Mouse (Mus musculus) Patski (cell line): ENCODE data around the gene Agl. TPM values are rescaled to one million over a fixed set of nuclear protein-coding genes. Genes with fewer than 3 reads are reported as not detected.
A peak's percentile ranks its signal among the peaks of the same experiment; 100 is the strongest.

ENCODE experiments used
- ATAC-seq: fragments of 100-300 bp; one replicate; pipeline ENCODE4 v1.8.0; 2021
- CTCF ChIA-PET: fragments of 350-600 bp; sonication (Branson Sonifier 250); formaldehyde crosslinking; loops from one replicate; lab custom pipeline; 2022; ENCODE audit warnings: inconsistent platforms; lab: Charles Lee
- POLR2A ChIA-PET: fragments of 350-600 bp; sonication (Branson Sonifier 250); formaldehyde crosslinking; loops from one replicate; lab custom pipeline; 2022; ENCODE audit warnings: antibody characterized with exemption, inconsistent platforms; lab: Charles Lee
- DNase-seq: peaks from one replicate; pipeline ENCODE4 v3.0.0-alpha.2; 2011; ENCODE audit warnings: low read depth, low spot score
- H3K27me3 ChIP-seq: fragments of 371-371 bp; one replicate; pipeline ENCODE4 v1.5.1; 2021
- CTCF ChIP-seq: fragments of 100-300 bp; IDR thresholded peaks from one replicate; pipeline ENCODE4 v1.5.1; 2021
- in situ Hi-C: fragments of 300-500 bp; cut with MboI; formaldehyde crosslinking; loops from 3 replicates; pipeline ENCODE4 v1.11.1; 2018; ENCODE audit warnings: low pct_unique_long_range_greater_than_20kb, mixed read lengths
- polyA plus RNA-seq: library from polyadenylated mRNA; unstranded; gene quantifications from one replicate; pipeline ENCODE4 v1.2.3, GENCODE M21; 2021

Gene Agl
- polyA plus RNA-seq, 1 experiment from 2014 or later: 44.8 TPM

- H3K27me3 ChIP-seq: no peaks in the 10 kb centered on the region
- no peak for DNase-seq
- ATAC-seq: no peak
- ChIA-PET CTCF (interaction anchor here (0.6 to 0.9 kb wide), 3 partner anchors 8 to 301 kb away, joined by 3 read pairs; no protein-coding TSS in a partner anchor), POLR2A (interaction anchor here (0.7 kb wide), 1 partner anchor 63 kb away, joined by 8 read pairs; no protein-coding TSS in a partner anchor)
- in situ Hi-C loops: no loop called here
- TF ChIP-seq CTCF: no peak
Observed at GRCm38 (mm10) chr3:116723496-116724481, 84.2 kb downstream of the Agl start.

- in situ Hi-C loops: no loop called here
- no peak for ATAC-seq
- no peak for TF ChIP-seq CTCF
- CTCF ChIA-PET: interaction anchor here (0.6 to 0.9 kb wide), 2 partner anchors 29 to 300 kb away, joined by 3 read pairs; no protein-coding TSS in a partner anchor
- POLR2A ChIA-PET: no interaction called here
- H3K27me3 ChIP-seq: no peaks in the 10 kb centered on the region
- DNase-seq: no peak
Observed at GRCm38 (mm10) chr3:116722980-116723379, 85.0 kb downstream of the Agl start.

GRCm38 (mm10) chr3:116718951-116719350 lies 89.0 kb downstream of the Agl start:
- POLR2A ChIA-PET: no interaction called here
- CTCF ChIA-PET: interaction anchor here (1.4 kb wide), 1 partner anchor 9 kb away, joined by 7 read pairs; no protein-coding TSS in a partner anchor

DNA sequence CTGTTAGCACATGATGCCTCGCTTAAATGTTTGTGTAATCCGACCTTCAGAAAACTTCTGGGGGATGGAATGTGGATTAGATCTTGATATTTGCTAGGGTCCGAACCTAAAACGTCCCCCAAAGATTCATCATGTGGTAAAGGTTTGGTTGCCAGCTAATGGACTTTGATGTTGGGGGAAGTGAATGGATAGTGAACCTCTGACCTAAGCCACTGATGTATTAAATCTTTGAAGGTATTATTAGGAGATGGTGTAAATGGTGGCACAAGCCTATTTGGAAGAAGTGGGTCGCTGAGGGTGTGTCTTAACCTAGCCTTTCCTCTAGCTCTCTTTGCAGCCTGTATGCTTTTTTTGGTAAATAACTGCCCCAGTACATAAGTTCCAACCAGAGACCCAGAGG lies 94.9 kb downstream of the Agl start:
- TF ChIP-seq CTCF: no peak

More at GRCm38 (mm10) chr3:116718951-116719350, 89.0 kb downstream of the Agl start:
- DNase-seq (no peak), ATAC-seq (no peak)
- no peaks in the 10 kb centered on the region for H3K27me3 ChIP-seq
- in situ Hi-C loops: no loop called here
- TF ChIP-seq CTCF: no peak

GRCm38 (mm10) chr3:116712436-116712881 lies 95.5 kb downstream of the Agl start, which contains the start of gene Slc35a3:
TSS of gene Slc35a3 (minus strand) at chr3:116712831.
- DNase-seq (peak; percentile 38), ATAC-seq (peak; percentile 45)
- ChIA-PET POLR2A (interaction anchor here (1.2 to 2.6 kb wide), 5 partner anchors 9 to 62 kb away, joined by 3 to 11 read pairs (median 6); partner anchors contain the start of gene Mfsd14a), CTCF (interaction anchor here (1.2 to 3.9 kb wide), 5 partner anchors 14 to 39 kb away, joined by 3 to 18 read pairs (median 4); no protein-coding TSS in a partner anchor)
- in situ Hi-C loops: no loop called here
- TF ChIP-seq CTCF: no peak
- H3K27me3 ChIP-seq: no peaks in the 10 kb centered on the region

More for the DNA sequence above, 94.9 kb downstream of the Agl start:
- H3K27me3 ChIP-seq: no peaks in the 10 kb centered on the region
- in situ Hi-C loops: no loop called here
- ATAC-seq: no peak
- POLR2A ChIA-PET: interaction anchor here (2.6 kb wide), 1 partner anchor 10 kb away, joined by 11 read pairs; no protein-coding TSS in a partner anchor
- CTCF ChIA-PET: interaction anchor here (1.2 to 3.9 kb wide), 5 partner anchors 15 to 38 kb away, joined by 3 to 18 read pairs (median 4); no protein-coding TSS in a partner anchor
- no peak for DNase-seq

DNA sequence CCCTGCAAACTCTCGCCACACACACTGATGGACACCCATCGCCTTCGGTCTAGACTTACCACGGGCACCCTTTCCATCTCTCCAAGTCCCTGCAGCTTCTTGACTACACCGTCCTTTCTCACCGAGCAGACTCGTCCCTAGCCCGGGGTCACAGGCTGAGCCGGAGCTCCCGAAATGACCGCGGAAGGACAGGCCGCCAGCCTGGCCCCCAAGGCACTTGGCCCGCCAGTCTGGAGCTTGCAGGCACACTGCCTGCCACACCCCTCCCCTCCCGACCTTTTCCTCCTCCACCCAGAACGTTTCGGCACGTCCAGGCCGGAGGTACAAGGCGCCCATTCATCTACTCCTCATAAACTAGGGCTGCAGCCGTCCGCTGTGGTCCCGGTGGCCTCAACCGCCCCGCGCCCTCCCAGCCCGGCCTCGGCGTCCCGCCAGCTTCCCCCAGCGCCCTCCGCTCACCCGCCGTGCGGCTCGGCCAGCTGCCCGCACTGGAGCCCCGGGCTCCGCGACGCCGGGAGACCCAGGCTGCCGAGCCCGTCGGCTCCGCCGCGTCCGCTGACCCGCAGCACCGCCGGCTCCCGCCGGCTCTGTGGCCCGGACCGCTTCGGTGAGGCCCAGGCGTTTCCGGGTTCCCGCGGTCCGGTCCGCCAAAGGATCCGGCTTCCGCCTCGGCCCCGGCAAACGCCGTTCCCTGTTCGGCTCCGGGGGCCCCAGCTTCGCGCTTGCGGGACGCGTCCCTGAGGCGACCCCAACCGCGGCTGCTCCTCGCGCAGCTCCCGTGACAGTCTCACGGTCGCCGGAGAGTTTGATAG lies 96.1 kb downstream of the Agl start:
- ChIA-PET POLR2A (interaction anchor here (1.1 to 2.6 kb wide), 7 partner anchors 8 to 117 kb away, joined by 3 to 11 read pairs (median 6); partner anchors contain the start of genes Mfsd14a and Sass6), CTCF (interaction anchor here (1.1 to 3.9 kb wide), 6 partner anchors 11 to 40 kb away, joined by 3 to 18 read pairs (median 4); no protein-coding TSS in a partner anchor)
- in situ Hi-C loops: no loop called here
- peak; percentile 28 for DNase-seq
- H3K27me3 ChIP-seq: no peaks in the 10 kb centered on the region
- no peak for TF ChIP-seq CTCF
- peak; percentile 93 for ATAC-seq

- ChIA-PET POLR2A (interaction anchor here (1.1 to 2.6 kb wide), 7 partner anchors 8 to 116 kb away, joined by 3 to 11 read pairs (median 6); partner anchors contain the start of genes Mfsd14a and Sass6), CTCF (interaction anchor here (1.1 to 3.9 kb wide), 7 partner anchors 9 to 37 kb away, joined by 3 to 18 read pairs (median 7); no protein-coding TSS in a partner anchor)
- no peaks in the 10 kb centered on the region for H3K27me3 ChIP-seq
- ATAC-seq (no peak), DNase-seq (no peak)
- no peak for TF ChIP-seq CTCF
- in situ Hi-C loops: no loop called here
Observed at GRCm38 (mm10) chr3:116710941-116711340, 97.0 kb downstream of the Agl start.

DNA sequence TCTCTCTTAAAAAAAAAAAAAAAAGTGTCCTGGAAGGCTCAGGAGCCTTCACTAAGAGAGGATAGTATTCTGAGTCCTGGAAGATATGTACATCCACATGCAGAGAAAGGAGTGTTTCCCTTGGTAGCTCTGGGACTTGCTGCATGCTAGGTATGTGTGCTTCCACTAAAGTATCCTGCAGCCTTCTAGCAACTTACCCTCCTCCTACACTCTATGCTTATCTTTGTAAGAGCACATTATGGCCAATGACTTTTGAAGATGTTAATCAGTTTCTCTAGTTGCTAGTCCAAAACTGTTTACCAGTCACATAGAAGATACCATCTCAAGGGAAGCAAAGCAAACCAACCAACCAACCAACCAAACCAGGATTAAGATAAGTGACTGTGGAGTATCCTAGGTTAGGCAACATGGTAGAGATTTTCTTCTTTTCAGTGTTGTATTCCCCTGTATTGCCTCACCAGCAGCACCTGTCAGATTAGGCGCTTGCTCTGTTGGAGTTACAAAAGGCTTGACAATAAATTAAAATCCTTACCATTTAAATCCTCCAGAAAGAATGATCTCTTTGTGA lies 102.2 kb downstream of the Agl start:
- ATAC-seq (no peak), DNase-seq (no peak)
- no peak for TF ChIP-seq CTCF
- ChIA-PET POLR2A (no interaction called here), CTCF (interaction anchor here (1.1 to 1.4 kb wide), 3 partner anchors 12 to 142 kb away, joined by 3 to 4 read pairs (median 3); partner anchors contain the start of gene Lrrc39)
- in situ Hi-C loops: no loop called here
- no peaks in the 10 kb centered on the region for H3K27me3 ChIP-seq

DNA sequence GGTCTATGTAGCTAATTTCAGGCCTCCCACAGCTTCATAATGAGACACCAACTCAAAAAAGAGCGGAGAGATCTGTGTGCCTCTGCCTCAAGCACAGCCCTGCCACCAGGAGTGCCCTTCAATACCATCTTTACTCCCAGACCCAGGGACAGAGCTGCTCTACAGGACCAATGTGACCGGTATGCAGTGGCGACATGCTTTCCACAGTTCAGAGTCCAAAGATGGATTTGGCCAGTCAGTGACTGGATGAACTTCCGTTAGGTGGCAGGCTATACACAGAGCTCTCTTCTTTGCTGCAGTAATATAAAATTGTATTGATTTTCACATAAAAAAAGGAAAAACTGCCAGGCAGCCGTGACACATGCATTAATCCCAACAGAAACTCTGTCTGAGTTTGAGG lies 104.1 kb downstream of the Agl start:
- POLR2A ChIA-PET: interaction anchor here (2.6 kb wide), 1 partner anchor 9 kb away, joined by 11 read pairs; the partner anchor contains the start of gene Slc35a3
- CTCF ChIA-PET: interaction anchor here (0.9 kb wide), 1 partner anchor 12 kb away, joined by 3 read pairs; no protein-coding TSS in a partner anchor
- in situ Hi-C loops: no loop called here
- ATAC-seq (no peak), DNase-seq (no peak)
- H3K27me3 ChIP-seq: no peaks in the 10 kb centered on the region
- no peak for TF ChIP-seq CTCF
